Mouse (Mus musculus): ENCODE data around the gene Bnc2.

Bnc2 gene

DNA sequence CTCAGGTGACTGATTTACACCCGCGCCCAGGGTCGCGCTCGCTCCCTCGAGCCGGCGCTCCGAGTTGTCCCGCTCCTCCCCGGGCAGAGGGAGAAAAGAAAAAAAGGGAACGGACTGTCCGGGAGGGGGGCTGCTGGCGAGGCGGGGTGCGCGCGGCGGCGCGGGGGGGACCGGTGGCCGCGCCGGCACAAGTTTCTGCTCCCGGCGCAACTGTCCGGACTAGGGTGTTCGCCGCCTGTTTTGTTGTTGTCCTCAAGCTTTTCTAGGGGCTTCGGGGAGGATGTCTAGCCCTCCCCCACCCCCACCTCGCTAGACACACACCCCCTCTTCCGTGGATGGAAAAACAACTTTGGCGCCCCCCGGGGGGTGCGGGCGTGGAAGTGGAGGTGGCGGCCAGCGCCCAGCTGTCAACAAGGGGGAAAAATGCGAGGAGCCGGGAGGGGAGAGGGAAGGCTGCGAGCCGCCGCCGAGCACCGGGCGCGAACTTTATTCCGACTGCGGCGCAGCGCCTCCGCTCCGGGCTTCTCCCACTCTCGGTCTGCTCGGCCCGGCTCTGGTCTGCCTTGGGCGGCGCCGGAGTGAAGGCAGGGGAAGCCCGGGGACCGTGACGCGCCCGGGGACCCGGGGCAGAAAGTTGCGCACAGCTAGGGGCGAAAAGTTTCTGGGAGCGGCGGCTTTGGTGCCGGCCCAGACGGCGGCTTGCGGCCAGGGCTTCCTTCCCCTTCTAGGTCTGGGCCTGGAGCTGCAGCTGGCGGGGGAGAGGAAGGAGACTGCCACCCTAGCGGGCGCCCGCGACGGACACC, at the start of gene Bnc2:
Gene Bnc2 (minus strand): TSS at position 105 of the 803 bp plus-strand sequence.
- in situ Hi-C loops (cut with MboI, MseI), result no loop called here

DNA sequence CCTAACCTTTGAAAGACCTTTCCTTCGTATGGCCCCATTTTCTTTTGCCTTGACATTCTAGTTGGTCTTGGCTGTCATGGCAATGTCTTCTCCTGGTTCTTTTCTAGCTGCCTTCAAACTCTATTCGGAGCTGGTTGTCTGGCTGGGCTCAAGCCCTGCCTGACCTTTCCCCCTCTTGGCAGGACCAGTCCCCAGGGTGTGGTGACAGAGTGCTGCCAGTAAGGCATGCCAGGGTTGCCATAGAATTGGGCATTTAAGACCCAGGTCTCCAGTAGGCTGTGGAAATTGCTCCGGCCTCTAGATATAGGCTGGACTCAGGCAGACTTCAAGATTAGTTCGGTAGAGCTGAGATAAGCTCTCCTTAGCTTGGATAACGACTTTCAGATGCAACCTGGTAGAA, 32.9 kb upstream of the Bnc2 start:
- in situ Hi-C loops (cut with MboI, MseI), result no loop called here

DNA sequence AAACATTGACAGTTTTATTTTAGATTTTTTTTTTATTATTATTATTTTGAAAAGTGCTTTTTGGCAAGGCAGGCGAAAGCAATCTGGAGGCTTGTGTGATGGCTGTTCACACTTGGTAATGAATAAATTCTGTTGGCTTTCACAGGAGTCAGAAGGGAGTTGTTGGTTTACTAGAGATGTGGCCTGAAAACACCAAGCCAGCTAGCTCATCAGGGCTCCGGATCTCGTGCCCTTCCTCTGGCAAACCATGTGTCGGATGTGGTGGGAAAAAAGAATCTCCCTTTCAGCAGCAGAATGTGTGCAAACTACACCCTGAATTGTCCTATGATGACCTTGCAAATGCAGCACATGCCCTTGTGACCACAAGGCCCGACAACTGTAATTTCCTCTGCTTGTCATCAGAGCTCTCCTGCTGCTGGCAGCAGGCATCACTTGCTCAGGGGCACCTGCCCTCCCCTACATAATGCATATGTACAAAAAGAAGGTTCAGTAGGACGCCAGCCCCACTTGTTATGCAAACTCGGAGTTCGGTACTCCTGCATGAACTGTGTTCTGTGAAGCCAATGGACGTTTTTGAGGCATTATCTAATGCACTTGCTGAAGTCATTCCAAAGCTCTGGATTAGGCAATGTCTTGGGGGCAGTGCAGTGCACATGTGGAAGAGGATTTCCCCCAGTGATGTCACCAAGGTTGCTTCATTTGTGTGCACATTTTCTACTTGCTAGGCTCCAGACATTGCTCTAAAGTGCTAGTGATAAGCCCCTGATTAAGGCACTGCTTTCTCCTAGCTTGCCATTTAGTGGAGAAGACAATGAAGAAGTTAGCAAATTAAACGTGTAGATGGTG, 10.7 kb upstream of the Bnc2 start:
- in situ Hi-C loops (cut with MboI, MseI), result loop anchor here (10.0 kb wide), 1 partner anchor 291 kb away; no protein-coding TSS in a partner anchor

DNA sequence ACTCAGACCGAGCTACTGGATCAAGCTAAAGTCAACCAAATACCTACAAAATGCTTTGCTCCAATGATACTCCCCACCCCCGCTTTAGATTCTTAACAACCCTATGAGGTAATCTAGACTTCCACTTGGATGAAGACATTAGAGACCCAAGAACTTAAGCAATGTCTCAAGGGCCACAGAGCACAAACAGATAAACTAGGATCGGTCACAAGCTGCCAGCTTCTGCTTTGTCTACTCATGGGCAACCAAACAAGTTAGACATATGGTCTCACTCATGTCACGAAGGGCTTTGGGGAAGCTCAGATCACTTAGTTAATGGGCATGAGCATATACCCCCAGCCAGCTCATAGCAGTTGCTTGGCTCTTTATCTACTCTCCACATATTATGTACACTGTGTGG, 9.9 kb upstream of the Bnc2 start:
- in situ Hi-C loops (cut with MboI, MseI), result loop anchor here (10.0 kb wide), 1 partner anchor 290 kb away; no protein-coding TSS in a partner anchor

DNA sequence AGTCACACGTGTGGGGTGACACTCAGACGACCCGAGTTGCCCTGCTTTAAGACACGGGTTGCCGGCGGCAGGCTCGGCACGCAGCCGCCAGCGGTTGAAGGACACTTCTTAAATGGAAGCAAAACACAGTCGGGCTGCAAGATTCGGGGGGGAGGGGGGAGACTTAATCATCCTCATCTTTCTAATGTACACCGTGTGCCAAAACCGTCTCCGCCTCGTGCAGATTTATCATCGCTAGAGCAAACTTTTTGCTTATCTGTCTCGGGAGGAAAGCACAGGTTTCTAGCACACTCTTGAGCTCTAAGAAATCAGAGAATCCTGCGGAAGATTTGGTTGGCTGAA, 870 bp upstream of the Bnc2 start:
- in situ Hi-C loops (cut with MboI, MseI), result no loop called here

DNA sequence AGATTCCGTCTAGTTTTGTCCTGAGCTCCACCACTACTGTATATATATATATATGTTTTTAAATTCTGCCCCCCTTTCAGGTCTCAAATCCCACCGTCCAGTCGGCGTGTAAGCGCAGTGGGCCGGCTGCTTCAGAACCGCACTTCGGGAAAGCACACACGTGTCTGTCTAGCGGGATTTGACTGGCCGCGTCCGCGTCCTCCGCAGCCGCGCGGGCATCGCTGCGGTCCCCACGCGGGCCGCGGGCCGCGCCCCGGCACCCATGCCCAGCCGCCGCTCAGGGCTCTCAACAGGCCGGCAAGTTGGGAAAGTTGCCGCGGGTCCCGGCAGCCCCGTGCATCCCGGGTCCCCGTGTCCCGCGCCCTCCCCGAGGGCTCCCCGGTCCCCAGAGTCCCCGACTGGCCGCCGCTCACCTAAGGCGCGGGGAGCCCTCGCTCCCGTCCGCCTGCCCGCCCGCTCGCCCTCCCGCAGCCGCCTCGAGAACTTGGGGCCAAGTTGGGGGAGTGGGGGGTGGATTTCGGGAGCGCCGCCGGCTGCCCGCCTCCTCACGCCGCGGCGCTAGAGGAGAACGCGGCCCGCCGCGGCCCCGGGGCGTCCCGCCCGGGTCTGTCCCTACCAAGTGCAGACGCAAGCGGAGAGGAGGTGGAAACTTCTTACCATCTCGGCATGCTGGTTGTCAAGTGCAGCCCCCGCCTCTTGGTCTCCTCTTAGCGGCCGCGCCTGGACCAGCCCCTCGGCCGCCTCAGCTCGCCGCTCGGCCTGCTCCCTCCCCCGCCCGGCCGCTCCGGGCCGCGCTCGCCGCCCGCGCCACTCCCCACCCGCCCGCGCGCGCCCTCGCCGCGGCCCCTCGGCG, 531 bp downstream of the Bnc2 start:
- in situ Hi-C loops (cut with MboI, MseI), result no loop called here

DNA sequence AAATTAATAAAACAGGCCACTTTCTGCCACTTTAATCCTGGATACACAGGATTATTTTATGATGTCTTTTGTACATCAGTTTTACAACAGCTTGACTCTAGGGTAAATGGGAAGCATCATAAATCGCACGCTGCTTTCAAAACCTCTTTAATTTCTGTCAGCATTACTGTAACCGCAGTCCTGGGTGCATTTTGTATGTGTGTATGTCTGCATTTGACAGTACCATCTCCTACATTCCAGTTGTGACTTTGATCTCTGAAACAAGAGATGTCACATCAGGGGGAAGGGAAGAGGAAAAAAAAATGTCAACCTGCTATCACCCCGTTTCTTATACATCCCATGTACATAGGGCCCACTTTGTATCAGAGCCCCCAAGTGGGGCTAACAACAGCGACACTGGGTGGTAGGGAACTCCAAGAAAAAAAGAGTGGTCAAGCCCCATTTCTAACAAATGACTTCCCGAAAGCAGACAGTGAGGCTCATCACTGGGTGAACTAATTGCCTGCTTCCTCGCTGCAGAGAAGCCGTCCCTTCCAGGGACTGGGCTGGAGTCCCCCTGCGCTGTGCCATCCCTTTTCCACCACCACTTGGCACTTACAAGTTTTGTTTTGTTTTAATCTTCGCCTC, 1.3 kb downstream of the Bnc2 start:
- in situ Hi-C loops (cut with MboI, MseI), result no loop called here

DNA sequence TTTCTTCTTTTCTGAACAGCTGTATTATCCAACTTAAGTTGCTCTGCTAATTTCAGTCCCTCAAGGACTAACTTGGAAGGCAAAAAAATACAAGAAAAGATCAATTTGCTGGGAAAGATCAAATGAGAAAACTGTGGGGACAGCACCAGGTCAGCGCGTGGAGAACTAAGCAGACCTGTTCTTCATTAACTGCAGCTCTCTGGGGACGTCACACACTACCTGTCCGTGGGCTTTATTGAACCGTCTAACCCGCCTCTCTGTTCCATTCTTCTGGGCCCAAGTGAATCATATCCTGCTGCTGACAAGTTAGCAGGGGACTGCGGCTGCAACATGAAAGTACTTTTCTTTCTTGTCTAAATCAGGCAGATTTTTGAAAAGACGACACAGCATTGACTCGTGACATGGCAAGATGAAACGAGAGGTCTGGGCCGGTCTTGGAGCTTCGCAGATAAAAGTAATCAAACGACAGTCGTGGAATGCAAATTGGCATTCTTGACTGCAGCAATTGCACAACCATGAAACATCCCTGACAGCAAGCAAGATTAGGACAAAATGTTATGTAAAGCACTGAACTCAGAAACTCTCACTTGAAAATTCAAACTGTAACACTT, 2.8 kb downstream of the Bnc2 start:
- in situ Hi-C loops (cut with MboI, MseI), result no loop called here

DNA sequence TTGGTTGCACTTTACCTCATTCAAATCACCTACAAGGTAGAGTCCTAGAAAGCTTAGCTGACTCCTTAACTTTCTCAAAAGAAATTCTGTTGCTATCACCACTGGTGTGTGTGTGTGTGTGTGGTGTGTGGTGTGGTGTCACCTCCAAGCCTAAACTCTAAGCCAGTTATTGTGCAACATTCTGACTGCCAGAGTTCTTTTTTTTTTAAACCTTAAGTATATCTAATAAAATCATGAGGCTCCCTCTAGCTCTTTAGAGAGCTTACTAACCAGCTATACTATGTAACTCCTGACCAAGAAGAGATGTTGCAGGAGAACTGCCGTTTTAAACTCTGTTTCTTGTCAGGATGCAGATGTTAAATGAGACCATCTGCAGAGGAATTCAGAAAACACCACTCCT, 4.1 kb downstream of the Bnc2 start:
- in situ Hi-C loops (cut with MboI, MseI), result no loop called here

DNA sequence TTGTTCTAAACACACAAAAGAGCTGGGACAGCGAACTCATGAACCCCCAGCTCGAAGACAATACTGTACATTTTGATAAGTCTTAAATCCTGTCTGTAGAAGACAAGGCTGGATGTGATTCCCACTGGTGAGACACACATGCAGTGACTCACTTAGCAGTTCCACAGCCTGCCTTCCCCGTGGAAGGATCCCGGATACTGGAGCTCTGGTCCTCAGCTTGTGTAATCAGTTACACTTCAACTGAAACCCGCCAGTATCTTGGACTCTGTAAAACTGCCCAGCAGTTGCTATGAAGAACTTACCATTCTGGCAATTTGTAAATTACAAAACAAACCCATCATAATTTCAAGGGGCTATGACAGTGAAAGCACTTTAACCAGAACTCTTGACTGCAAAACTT, 5.4 kb downstream of the Bnc2 start:
- in situ Hi-C loops (cut with MboI, MseI), result no loop called here

DNA sequence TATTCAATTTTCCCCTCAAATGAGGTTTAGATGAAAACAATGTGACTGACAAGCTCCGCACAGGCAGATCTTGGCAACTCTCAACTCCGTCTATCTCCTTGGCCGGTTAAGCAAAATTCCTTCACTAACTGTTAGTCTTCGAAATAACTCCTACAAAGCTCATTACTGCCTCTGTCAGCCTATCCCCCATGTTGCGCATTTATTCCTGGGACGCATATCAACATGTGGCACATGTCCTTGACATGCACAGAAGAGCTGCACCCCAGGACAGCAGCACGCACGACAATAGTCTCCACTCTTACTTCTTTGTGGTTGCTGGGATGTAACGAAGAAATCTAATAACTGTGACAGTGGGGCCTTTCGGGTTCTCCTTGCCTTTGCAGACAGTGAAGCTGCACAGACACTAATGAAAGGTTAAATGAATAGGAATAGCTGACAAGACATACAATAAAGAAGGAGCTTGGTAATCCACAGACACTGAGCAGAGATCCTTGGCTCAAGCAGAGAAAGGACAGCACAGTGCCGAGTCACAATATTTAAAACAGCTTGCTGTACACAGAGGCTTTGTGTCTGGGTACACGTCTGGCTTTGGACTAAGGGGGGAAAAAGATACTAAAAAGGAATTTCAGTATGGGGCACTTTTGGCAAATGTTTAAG, 6.0 kb downstream of the Bnc2 start:
- in situ Hi-C loops (cut with MboI, MseI), result no loop called here

DNA sequence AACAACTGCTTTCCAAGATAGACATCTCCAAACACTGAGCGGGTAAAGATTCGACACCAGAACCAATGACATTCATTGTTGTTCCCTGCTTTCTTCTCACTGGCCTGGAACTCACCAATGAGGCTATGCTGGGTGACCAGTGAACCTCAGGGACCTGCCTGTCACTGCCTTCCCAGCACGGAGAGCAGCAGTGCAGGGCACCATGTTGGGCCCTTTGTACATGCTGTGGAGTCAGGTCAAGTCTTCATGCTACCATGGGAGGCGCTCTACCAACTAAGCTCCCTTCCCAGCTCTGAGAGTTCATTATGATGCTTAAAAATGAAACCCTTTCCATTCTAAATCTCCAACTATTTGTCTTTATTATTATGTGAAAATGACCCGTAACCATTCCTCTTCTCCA, 6.8 kb downstream of the Bnc2 start:
- in situ Hi-C loops (cut with MboI, MseI), result no loop called here

DNA sequence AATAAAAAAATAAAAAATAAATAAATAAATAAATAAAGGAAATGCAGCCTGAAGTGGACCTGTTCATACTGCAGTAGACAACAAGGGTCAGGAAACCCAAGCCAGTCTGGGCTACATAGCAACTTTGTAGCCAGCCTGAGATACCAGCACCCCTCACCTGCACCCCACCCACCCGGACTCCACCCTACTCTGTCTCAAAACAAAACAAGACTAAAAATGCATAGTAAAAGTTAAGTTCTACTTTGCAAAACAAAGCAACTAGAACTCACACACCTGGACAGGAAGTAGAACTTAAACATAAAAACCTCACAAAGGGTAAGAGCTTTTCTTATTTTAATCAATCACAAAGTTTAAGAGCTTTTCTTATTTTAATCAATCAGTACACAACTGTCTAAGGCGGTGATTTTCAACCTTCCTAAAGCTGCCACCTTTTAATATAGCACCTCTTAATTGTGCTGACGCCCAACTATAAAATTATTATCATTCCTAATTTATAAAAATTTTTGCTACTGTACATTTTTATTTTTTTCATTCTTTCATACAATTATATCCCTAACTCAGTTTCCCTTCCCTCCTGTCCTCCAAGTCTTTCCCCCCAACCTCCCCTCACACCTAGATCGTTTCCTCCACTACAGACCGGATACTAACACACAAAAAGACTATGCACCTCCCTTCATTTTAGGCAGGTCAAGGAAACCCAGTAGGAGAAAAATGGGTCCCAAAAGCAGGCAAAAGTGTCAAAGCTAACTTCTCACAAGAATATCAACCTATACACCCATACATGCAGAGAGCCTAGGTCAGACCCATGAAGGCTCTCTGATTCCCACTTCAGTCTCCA, 12.6 kb downstream of the Bnc2 start:
- in situ Hi-C loops (cut with MboI, MseI), result no loop called here

DNA sequence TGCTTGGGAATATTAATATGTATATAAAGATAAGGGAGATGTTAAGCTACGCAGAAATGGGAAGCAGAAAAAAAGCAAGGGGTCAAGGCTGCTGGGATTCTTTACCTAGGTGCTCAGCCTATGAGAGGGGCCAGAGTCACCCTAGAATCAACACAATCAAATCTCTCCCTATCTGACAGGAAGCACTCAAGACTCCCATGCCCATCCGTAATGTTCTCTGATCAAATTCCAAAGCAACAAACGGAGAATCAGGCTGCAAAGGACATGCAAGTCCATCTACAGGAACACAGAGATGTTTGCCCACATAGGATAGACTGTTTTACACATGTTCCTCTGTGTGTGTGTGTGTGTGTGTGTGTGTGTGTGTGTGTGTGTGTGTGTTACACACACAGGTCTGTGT, 13.7 kb downstream of the Bnc2 start:
- in situ Hi-C loops (cut with MboI, MseI), result no loop called here

DNA sequence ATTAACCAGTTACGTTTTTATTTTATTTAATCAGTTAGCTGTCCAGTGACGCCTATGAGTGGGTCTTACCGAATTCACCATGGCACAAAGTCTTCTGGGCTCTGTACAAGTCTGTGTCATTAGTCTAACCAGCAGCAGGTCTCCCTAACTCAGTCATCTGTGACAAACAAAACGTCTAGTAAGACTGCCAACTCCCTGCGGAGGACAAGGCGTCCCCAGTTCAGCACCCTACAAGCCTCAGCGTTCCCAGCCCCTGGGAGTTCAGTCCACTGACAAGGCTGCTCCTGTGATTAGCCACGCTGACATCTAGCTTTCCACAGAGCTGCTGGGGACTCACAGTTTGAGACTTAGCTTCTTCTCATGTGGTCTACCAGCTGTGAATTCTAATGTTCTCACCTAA, 23.3 kb downstream of the Bnc2 start:
- in situ Hi-C loops (cut with MboI, MseI), result no loop called here

DNA sequence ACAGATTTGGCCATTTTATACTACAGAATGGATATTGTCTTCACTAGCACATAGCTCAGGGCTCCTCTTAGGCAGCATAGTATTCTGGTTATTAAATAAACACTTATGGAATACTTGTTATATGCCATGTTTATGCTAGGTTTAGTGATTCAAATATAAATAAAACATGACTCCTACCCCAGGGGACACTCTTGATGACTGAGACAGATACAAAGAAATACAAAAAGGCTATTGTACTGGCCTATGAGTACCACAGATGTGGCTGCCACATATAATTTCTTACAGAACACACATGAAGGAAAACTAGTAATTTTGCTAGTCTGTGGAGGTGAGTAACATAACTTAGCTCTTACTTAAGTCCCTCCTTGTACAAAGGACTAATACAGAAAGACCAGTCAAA, 28.5 kb downstream of the Bnc2 start:
- in situ Hi-C loops (cut with MboI, MseI), result no loop called here

DNA sequence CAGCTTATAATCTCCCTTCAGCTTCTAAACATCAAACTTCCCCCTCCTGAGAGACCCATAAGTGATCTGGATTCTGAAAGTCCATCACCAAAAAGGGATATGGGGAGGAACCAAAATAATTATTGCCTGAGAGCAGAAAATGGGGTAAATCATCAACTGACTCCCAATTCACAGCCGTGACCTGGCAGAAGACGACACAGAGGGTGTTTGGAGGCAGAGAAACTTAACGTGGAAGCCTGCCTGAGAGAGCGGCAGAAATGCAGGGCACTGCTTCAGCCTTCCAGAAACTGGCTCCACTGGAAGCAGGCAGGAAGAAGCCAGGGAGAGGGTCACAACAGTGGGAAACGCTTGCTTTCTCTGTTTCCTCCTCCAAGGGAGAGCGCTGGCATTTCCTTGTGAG, 35.9 kb downstream of the Bnc2 start:
- in situ Hi-C loops (cut with MboI, MseI), result no loop called here

DNA sequence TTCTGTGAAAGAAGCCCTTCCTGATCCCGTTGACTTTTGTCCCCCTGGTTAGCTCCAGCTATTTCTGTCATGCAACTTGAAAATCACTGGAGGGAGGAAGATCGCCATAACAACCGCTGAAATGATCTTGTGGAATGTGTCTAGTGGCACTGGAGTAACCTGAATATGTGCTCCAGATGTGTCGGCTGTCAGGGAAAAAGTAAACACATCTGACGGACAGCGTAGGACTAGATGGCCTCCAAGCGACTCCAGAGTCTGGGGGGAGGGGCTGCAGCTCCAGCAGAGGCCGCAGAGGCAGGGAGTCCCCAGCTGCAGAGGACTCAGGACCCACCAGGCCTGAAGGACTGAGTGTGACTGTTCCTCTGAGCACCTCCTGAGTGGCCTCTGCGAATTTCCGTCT, 37.4 kb downstream of the Bnc2 start:
- in situ Hi-C loops (cut with MboI, MseI), result no loop called here

DNA sequence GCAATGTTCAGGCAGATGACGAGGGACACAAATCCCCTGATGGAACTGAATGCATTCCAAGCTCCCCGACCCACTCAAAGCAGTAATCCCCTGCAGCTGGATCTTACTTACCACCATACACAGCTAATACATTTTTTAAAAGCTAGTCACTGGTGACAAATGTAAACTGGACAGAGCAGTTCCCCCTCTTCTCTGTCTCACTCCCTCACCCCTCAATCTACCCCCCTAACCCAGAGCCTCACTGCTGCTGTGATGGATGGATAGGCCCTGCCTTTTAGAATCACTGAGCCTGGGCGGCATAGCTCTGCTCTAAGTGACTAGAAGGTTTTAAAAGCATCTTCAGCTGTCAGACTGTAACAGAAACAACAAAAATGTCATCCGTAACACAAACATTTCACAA, 40.3 kb downstream of the Bnc2 start:
- in situ Hi-C loops (cut with MboI, MseI), result no loop called here

DNA sequence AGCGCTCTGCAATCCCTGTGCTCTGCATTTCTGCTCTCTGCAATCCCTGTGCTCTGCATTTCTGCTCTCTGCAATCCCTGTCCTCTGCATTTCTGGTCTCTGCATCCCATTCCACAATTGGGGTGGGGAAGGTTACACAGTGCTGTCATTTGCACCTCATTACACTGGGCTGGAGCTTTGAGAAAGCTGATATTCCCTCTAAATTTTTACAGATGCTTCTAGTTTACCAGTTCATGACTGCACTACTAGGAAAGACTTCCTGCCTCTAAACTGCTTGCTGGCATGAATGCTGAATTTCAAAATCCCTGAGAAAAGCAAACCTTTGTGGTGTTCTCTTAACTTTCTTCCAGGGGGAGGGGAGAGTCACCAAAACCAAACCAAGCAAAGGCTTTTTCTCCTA, 41.1 kb downstream of the Bnc2 start:
- in situ Hi-C loops (cut with MboI, MseI), result no loop called here
